Mouse (Mus musculus): ENCODE data around the gene Rnf141. TPM values are rescaled to one million over a fixed set of nuclear protein-coding genes. Genes with fewer than 3 reads are reported as not detected.
A peak's percentile ranks its signal among the peaks of the same experiment; 100 is the strongest.

Gene Rnf141
- polyA plus RNA-seq, 1 experiment from 2014 or later, result 29.3 TPM

DNA sequence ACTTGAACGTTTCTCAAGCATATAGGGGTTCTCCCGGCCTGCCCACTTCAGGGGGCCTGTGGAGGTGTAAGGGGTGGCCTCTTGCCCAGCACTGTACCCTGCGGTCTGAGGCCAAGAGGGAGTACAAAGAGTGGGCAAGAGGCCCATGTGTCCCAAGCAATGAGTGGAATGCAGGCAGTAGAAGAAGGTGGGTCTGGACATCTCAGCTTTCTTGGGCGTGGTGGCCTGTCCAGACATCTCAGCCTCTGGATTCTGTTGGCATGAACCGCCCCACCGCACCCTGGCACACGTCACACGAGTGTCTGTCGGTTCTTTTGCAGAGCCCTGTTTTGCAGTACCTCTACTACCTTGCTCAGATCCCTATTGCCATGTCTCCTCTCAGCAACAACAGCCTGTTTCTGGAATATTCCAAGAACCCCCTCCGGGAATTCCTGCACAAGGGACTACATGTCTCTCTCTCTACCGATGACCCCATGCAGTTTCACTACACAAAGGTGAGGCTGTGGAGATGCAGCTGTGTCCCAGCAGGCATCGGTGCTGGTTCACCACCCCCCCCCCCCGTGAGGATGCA, 36.7 kb downstream of the Rnf141 start:
- no peaks in the 10 kb centered on the region for H3K27me3 ChIP-seq (ENCODE audit: insufficient read depth, poor library complexity, severe bottlenecking)
- no peak overlapping the region for H3K4me3 ChIP-seq
- H3K36me3 ChIP-seq, result peaks cover 1% of the 10 kb centered on the region
- peaks cover 13% of the 10 kb centered on the region; the same call in 1 of the 2 replicates for H3K4me1 ChIP-seq
- DNase-seq (ENCODE audit: low spot score), result no peak
- no peaks in the 10 kb centered on the region for H3K9me3 ChIP-seq
- H3K27ac ChIP-seq, result no peak overlapping the region
- WGBS, result 88% methylated on average over 13 of the region's 13 CpGs

- H3K4me3 ChIP-seq, result no peak overlapping the region
- DNase-seq (ENCODE audit: low spot score), result no peak
- H3K27me3 ChIP-seq (ENCODE audit: insufficient read depth, poor library complexity, severe bottlenecking), result no peaks in the 10 kb centered on the region
- WGBS, result 75% methylated on average over 3 of the region's 3 CpGs
- peaks cover 7% of the 10 kb centered on the region; the same call in 1 of the 2 replicates for H3K4me1 ChIP-seq
- no peaks in the 10 kb centered on the region for H3K9me3 ChIP-seq
- no peaks in the 10 kb centered on the region for H3K36me3 ChIP-seq
- no peak overlapping the region for H3K27ac ChIP-seq
Measured at GRCm38 (mm10) chr7:110804266-110804665, 40.0 kb downstream of the Rnf141 start.

GRCm38 (mm10) chr7:110803131-110803530, 41.1 kb downstream of the Rnf141 start:
- H3K9me3 ChIP-seq, result no peaks in the 10 kb centered on the region
- DNase-seq (ENCODE audit: low spot score), result no peak
- no peak overlapping the region for H3K27ac ChIP-seq
- H3K36me3 ChIP-seq, result no peaks in the 10 kb centered on the region
- H3K4me1 ChIP-seq, result peaks cover 7% of the 10 kb centered on the region; the same call in 1 of the 2 replicates
- H3K27me3 ChIP-seq (ENCODE audit: insufficient read depth, poor library complexity, severe bottlenecking), result no peaks in the 10 kb centered on the region
- WGBS, result 90% methylated on average over 10 of the region's 10 CpGs
- H3K4me3 ChIP-seq, result no peak overlapping the region

DNA sequence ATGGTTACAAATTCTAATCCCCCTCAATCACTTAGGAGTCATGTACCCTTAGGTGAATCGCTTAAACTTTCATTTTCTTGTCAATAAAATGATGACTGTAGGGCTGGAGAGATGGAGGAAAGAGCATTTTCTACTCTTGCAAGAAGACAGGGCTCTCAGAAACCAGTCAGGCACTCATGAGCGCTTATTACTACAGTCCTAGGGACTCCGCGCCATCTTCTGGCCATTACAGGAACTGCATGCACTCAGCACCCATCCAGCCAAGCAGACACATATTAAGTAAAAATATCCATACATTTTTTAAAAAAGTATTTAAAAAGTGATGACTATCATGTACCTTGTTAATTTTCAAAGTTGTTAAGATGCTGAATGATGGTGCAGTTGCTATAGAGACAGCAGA, 43.2 kb downstream of the Rnf141 start:
- Histone ChIP-seq H3K4me1 (peaks cover 19% of the 10 kb centered on the region), H3K9me3 (no peaks in the 10 kb centered on the region), H3K36me3 (no peaks in the 10 kb centered on the region), H3K27ac (no peak overlapping the region), H3K4me3 (no peak overlapping the region), H3K27me3 (ENCODE audit: insufficient read depth, poor library complexity, severe bottlenecking) (no peaks in the 10 kb centered on the region)
- DNase-seq (ENCODE audit: low spot score), result peak; percentile 88
- 2% methylated on average over 4 of the region's 4 CpGs for WGBS

DNA sequence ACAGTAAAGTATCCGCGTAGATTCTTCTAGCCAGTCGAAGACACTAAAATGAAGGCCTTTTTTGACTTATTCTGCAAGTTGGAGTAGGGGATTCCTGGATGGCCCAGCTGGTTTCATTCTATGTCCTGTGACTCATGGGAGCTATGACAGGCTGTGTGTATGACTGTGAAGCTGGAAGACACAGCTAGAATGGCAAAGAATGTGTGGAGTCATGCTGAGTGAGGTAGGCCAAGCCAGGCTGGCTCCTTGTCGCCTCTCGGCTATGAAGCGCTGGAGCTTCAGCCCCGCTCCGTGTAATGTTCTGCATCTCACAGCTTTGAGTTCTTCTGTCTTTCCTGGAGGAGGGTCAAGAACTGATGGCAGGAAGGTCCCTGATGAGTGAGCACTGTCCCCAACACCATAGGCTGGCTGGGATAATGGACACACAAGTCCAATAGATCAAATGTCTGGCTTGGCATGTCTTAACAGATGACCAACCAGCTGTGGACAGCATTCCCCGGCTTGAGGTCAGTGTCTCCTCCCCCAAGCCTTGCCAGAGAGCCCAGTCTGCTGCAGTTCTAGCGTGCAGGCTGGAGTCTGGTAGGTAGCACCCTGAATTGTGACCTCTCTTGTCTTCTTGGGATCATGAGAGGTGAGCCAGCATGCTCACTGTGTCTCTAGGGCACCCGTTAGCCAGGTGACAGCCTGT, 46.4 kb downstream of the Rnf141 start:
- no peaks in the 10 kb centered on the region for H3K9me3 ChIP-seq
- H3K36me3 ChIP-seq, result no peaks in the 10 kb centered on the region
- 77% methylated on average over 11 of the region's 11 CpGs for WGBS
- H3K27me3 ChIP-seq (ENCODE audit: insufficient read depth, poor library complexity, severe bottlenecking), result no peaks in the 10 kb centered on the region
- H3K4me1 ChIP-seq, result peaks cover 15% of the 10 kb centered on the region
- no peak overlapping the region for H3K4me3 ChIP-seq
- 0 out of 2 replicates have a peak overlapping the region, but pooled peaks have one; percentile 6 for H3K27ac ChIP-seq
- no peak for DNase-seq (ENCODE audit: low spot score)

DNA sequence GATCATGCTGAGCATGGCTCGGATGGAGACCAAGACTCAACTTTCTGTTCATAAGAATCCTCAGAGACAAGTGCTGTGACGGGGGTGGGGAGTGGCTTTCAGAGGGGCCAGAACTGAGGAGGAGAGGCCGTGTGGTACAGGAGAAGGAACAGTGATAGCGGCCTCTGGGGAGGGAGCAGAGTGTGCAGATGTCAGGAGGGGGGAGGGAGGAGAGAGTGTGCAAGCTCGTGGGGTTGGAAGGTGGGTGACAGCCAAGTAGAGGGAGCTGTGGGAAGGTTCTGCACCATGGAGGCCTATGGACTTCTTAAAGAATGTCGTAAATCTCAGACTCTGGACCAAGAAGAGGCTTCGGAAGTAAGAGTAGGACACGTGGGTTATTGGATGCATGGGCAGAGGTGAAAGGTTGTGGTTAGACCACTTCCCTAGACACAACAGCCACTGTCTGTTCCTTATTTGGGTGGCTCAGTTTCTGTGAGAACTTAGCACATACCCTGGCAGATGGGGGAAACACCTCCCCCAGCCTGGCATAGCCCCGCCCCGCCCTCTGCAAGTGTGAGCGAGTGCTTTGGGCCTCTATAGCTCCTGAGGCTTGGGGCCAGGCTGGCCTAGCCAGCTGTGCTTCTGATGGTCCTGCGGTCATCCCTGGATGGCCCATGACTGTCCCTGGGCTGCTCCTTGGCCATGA, 47.7 kb downstream of the Rnf141 start:
- no peak overlapping the region for H3K4me3 ChIP-seq
- no peaks in the 10 kb centered on the region for H3K9me3 ChIP-seq
- no peak for DNase-seq (ENCODE audit: low spot score)
- H3K4me1 ChIP-seq, result peaks cover 15% of the 10 kb centered on the region
- no peaks in the 10 kb centered on the region for H3K36me3 ChIP-seq
- 64% methylated on average over 12 of the region's 12 CpGs for WGBS
- no peaks in the 10 kb centered on the region for H3K27me3 ChIP-seq (ENCODE audit: insufficient read depth, poor library complexity, severe bottlenecking)
- no peak overlapping the region for H3K27ac ChIP-seq

- H3K4me1 ChIP-seq, result peaks cover 15% of the 10 kb centered on the region
- H3K27me3 ChIP-seq (ENCODE audit: insufficient read depth, poor library complexity, severe bottlenecking), result 0 out of 2 replicates have a peak, but pooled peaks cover 3% of the 10 kb centered on the region
- no peak overlapping the region for H3K4me3 ChIP-seq
- H3K27ac ChIP-seq, result no peak overlapping the region
- no peaks in the 10 kb centered on the region for H3K36me3 ChIP-seq
- DNase-seq (ENCODE audit: low spot score), result no peak
- no peaks in the 10 kb centered on the region for H3K9me3 ChIP-seq
- 71% methylated on average over 4 of the region's 4 CpGs for WGBS
Measured at GRCm38 (mm10) chr7:110794722-110795121, 49.5 kb downstream of the Rnf141 start.

GRCm38 (mm10) chr7:110792834-110793233, 51.4 kb downstream of the Rnf141 start:
- 86% methylated on average over 2 of the region's 2 CpGs for WGBS
- Histone ChIP-seq H3K27me3 (ENCODE audit: insufficient read depth, poor library complexity, severe bottlenecking) (0 out of 2 replicates have a peak, but pooled peaks cover 3% of the 10 kb centered on the region), H3K36me3 (no peaks in the 10 kb centered on the region), H3K9me3 (no peaks in the 10 kb centered on the region), H3K27ac (no peak overlapping the region), H3K4me1 (peaks cover 9% of the 10 kb centered on the region), H3K4me3 (no peak overlapping the region)
- no peak for DNase-seq (ENCODE audit: low spot score)

DNA sequence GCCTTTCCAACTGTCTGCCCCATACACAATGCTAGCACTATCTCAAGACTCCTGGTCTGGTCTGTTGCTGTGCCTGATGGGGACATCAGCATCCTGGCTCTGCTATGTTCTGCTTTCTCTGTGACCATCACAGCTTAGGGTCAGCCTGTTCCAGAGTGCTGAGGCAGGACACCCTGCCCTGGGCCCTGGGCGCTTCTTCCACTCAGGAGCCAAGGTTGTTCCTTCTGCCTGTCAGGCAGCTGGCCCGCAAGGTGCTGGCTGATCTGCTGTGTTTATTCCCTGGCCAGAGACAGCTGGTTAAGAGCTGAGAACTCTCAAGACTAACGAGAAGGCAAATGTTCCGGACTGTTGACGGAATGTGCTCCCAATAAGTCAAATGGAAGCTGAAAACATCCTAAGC, 52.1 kb downstream of the Rnf141 start:
- Histone ChIP-seq H3K4me3 (no peak overlapping the region), H3K27me3 (ENCODE audit: insufficient read depth, poor library complexity, severe bottlenecking) (0 out of 2 replicates have a peak, but pooled peaks cover 3% of the 10 kb centered on the region), H3K27ac (no peak overlapping the region), H3K36me3 (no peaks in the 10 kb centered on the region), H3K9me3 (no peaks in the 10 kb centered on the region), H3K4me1 (peaks cover 9% of the 10 kb centered on the region)
- no peak for DNase-seq (ENCODE audit: low spot score)
- WGBS, result 84% methylated on average over 5 of the region's 5 CpGs

DNA sequence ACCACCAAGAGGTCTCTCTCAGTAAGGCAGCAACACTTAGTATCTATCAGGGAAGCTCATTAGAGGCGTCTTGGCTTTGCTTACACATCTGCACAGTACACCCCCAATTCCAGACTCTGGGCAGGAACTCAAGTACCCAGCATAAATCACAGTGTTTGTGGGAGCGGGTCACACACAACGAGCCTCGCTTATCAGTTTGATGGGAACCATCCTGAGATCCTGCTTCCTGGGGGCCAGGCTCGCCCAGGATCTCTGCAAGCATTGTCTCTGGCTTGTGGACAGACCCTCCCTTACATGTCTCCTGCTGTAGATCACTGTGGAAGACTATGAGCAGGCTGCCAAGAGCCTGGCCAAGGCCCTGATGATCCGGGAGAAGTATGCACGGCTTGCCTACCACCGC, 53.4 kb downstream of the Rnf141 start:
- Histone ChIP-seq H3K4me1 (peaks cover 3% of the 10 kb centered on the region), H3K4me3 (no peak overlapping the region), H3K9me3 (no peaks in the 10 kb centered on the region), H3K36me3 (no peaks in the 10 kb centered on the region), H3K27ac (no peak overlapping the region), H3K27me3 (ENCODE audit: insufficient read depth, poor library complexity, severe bottlenecking) (0 out of 2 replicates have a peak, but pooled peaks cover 3% of the 10 kb centered on the region)
- no peak for DNase-seq (ENCODE audit: low spot score)
- WGBS, result 77% methylated on average over 8 of the region's 8 CpGs

- Histone ChIP-seq H3K27ac (no peak overlapping the region), H3K27me3 (ENCODE audit: insufficient read depth, poor library complexity, severe bottlenecking) (0 out of 2 replicates have a peak, but pooled peaks cover 3% of the 10 kb centered on the region), H3K36me3 (no peaks in the 10 kb centered on the region), H3K4me3 (no peak overlapping the region), H3K4me1 (peaks cover 21% of the 10 kb centered on the region), H3K9me3 (no peaks in the 10 kb centered on the region)
- 70% methylated on average over 6 of the region's 6 CpGs for WGBS
- no peak for DNase-seq (ENCODE audit: low spot score)
Measured at GRCm38 (mm10) chr7:110787310-110787709, 56.9 kb downstream of the Rnf141 start.

DNA sequence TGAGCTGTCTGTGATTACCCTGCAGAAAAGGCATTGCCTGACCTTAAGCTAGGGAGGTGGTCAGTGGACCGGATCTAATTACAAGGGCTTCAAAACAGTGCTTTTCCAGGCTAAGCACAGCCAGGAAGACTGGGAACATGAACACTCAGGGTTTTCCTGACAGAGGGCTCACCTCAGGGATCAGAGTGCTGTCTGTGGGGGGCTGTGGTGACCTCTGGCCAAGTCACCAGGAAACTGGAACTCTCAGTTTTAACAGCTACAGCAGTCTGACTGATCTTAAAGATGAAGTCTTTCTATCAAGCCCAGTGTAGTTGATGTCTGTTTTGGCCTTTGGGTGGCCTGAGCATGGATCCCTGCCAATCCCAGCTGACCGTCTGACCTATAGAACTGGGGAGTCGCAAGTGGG, 58.5 kb downstream of the Rnf141 start:
- Histone ChIP-seq H3K4me1 (peaks cover 34% of the 10 kb centered on the region), H3K27me3 (ENCODE audit: insufficient read depth, poor library complexity, severe bottlenecking) (no peaks in the 10 kb centered on the region), H3K27ac (no peak overlapping the region), H3K36me3 (no peaks in the 10 kb centered on the region), H3K4me3 (no peak overlapping the region), H3K9me3 (no peaks in the 10 kb centered on the region)
- 67% methylated on average over 3 of the region's 3 CpGs for WGBS
- no peak for DNase-seq (ENCODE audit: low spot score)

GRCm38 (mm10) chr7:110784965-110785364, 59.3 kb downstream of the Rnf141 start:
- no peaks in the 10 kb centered on the region for H3K27me3 ChIP-seq (ENCODE audit: insufficient read depth, poor library complexity, severe bottlenecking)

More at GRCm38 (mm10) chr7:110784965-110785364, 59.3 kb downstream of the Rnf141 start:
- Histone ChIP-seq H3K27ac (no peak overlapping the region), H3K9me3 (no peaks in the 10 kb centered on the region), H3K36me3 (no peaks in the 10 kb centered on the region), H3K4me1 (peaks cover 34% of the 10 kb centered on the region), H3K4me3 (no peak overlapping the region)
- 74% methylated on average over 8 of the region's 8 CpGs for WGBS
- no peak for DNase-seq (ENCODE audit: low spot score)
